ENCODE assay signal across 22 mouse cellular contexts in genomic region chr11:5215401-5216187, GRCm38 (mm10). TPM values are rescaled to one million over a fixed set of nuclear protein-coding genes. Genes with fewer than 3 reads are reported as not detected.
A peak's percentile ranks its signal among the peaks of the same experiment; 100 is the strongest.
DNase-seq lines count a peak whose midpoint lies in the region; ATAC-seq and TF ChIP-seq lines count a peak whose summit lies in the region.
"Had no signal": no experiment of that assay in that cellular context is flagged by ENCODE, and none has a peak within 500 bp of the region (broad histone marks: within the 10 kb centered on the region; RNA-seq: fewer than 3 reads in every experiment).

No protein-coding gene starts in this region.

- WGBS in liver, postnatal 0 days (ENCODE audit: insufficient replicate concordance) = 53% methylated on average over 14 of the region's 14 CpGs
- 69% methylated on average over 14 of the region's 14 CpGs for WGBS in liver, embryonic 12.5 days (ENCODE audit: insufficient replicate concordance)
- 83% methylated on average over 14 of the region's 14 CpGs for WGBS in intestine, embryonic 16.5 days

- no peak overlapping the region for H3K9ac ChIP-seq in liver, postnatal 0 days (replicated peaks)
- no peak overlapping the region for H3K9ac ChIP-seq in liver, embryonic 12.5 days
- no peak overlapping the region for H3K9ac ChIP-seq in intestine, embryonic 16.5 days (ENCODE audit: low read depth, low read length)
- H3K9ac ChIP-seq: hindbrain, embryonic 15.5 days; limb, embryonic 12.5 days; neural tube, embryonic 13.5 days had no signal

- no peak for TF ChIP-seq EP300 in liver, postnatal 0 days (IDR thresholded peaks at IDR 0.05; ENCODE audit: low read depth)

- H3K4me3 ChIP-seq in liver, postnatal 0 days (ENCODE audit: low read depth, low read length) = no peak overlapping the region
- no peak overlapping the region for H3K4me3 ChIP-seq in liver, embryonic 12.5 days
- no peak overlapping the region for H3K4me3 ChIP-seq in intestine, embryonic 16.5 days (ENCODE audit: low read length)
- H3K4me3 ChIP-seq: embryonic facial prominence, embryonic 10.5 days; heart, adult 2 months; hindbrain, embryonic 15.5 days; limb, embryonic 12.5 days; midbrain, embryonic 10.5 days; neural tube, embryonic 13.5 days had no signal

- H3K27me3 ChIP-seq in liver, postnatal 0 days (ENCODE audit: insufficient read depth, low read length) = no peaks in the 10 kb centered on the region
- H3K27me3 ChIP-seq in liver, embryonic 12.5 days (replicated peaks) = no peaks in the 10 kb centered on the region
- no peaks in the 10 kb centered on the region for H3K27me3 ChIP-seq in intestine, embryonic 16.5 days (replicated peaks; ENCODE audit: control insufficient read depth, insufficient read depth, low read length)
- H3K27me3 ChIP-seq: hindbrain, embryonic 15.5 days; limb, embryonic 12.5 days; neural tube, embryonic 13.5 days had no signal

- H3K27ac ChIP-seq in liver, postnatal 0 days (ENCODE audit: low read depth) = no peak overlapping the region
- no peak overlapping the region for H3K27ac ChIP-seq in liver, embryonic 12.5 days
- no peak overlapping the region for H3K27ac ChIP-seq in intestine, embryonic 16.5 days (ENCODE audit: low read length)
- H3K27ac ChIP-seq: embryonic facial prominence, embryonic 10.5 days; heart, adult 2 months; hindbrain, embryonic 15.5 days; limb, embryonic 12.5 days; midbrain, embryonic 10.5 days; neural tube, embryonic 13.5 days had no signal

- no peaks in the 10 kb centered on the region for H3K36me3 ChIP-seq in liver, postnatal 0 days (replicated peaks; ENCODE audit: insufficient read depth, low read length)
- H3K36me3 ChIP-seq in liver, embryonic 12.5 days = no peaks in the 10 kb centered on the region
- no peaks in the 10 kb centered on the region for H3K36me3 ChIP-seq in intestine, embryonic 16.5 days (ENCODE audit: control insufficient read depth, insufficient read depth, low read length)
- H3K36me3 ChIP-seq: hindbrain, embryonic 15.5 days had no signal

- no peak overlapping the region for H3K4me2 ChIP-seq in liver, postnatal 0 days (ENCODE audit: low read depth, low read length)
- H3K4me2 ChIP-seq in liver, embryonic 12.5 days = no peak overlapping the region
- no peak overlapping the region for H3K4me2 ChIP-seq in intestine, embryonic 16.5 days (ENCODE audit: low read depth, low read length)
- H3K4me2 ChIP-seq: hindbrain, embryonic 15.5 days; limb, embryonic 12.5 days; neural tube, embryonic 13.5 days had no signal

- peaks cover 7% of the 10 kb centered on the region for H3K4me1 ChIP-seq in liver, postnatal 0 days (ENCODE audit: insufficient read depth)
- no peaks in the 10 kb centered on the region for H3K4me1 ChIP-seq in liver, embryonic 12.5 days
- H3K4me1 ChIP-seq in intestine, embryonic 16.5 days (ENCODE audit: control insufficient read depth, insufficient read depth, low read length) = 0 out of 2 replicates have a peak, but pooled peaks cover 3% of the 10 kb centered on the region
- H3K4me1 ChIP-seq: hindbrain, embryonic 15.5 days; limb, embryonic 12.5 days had no signal

- peak; percentile 49; the same call in 1 of the 2 replicates for ATAC-seq in liver, postnatal 0 days
- no peak for ATAC-seq in liver, embryonic 12.5 days
- ATAC-seq in intestine, embryonic 16.5 days = no peak
- ATAC-seq: forebrain, embryonic 14.5 days had no signal

- H3K9me3 ChIP-seq in liver, postnatal 0 days (ENCODE audit: low read length) = no peaks in the 10 kb centered on the region
- no peaks in the 10 kb centered on the region for H3K9me3 ChIP-seq in liver, embryonic 12.5 days (replicated peaks)
- H3K9me3 ChIP-seq in intestine, embryonic 16.5 days (ENCODE audit: control insufficient read depth, low read length) = no peaks in the 10 kb centered on the region
- H3K9me3 ChIP-seq: embryonic facial prominence, embryonic 10.5 days; hindbrain, embryonic 15.5 days; limb, embryonic 12.5 days; midbrain, embryonic 10.5 days; neural tube, embryonic 13.5 days had no signal

- no peak for DNase-seq in liver, postnatal 0 days
- peak; percentile 28 for DNase-seq in NIH3T3 (ENCODE audit: low read depth)
- peak; percentile 58 for DNase-seq in induced T-regulatory cell, adult 2 months (ENCODE audit: low read depth)
- DNase-seq in thymus, postnatal 10 days (ENCODE audit: low spot score in 2 of 2) = peak; percentile 19 to 23
- no peak for DNase-seq in kidney, postnatal 10 days
- no peak for DNase-seq in frontal cortex, postnatal 14 days (ENCODE audit: low spot score in 2 of 2)
- DNase-seq: adrenal gland, adult 2 months; B cell, adult 2 months; cerebellum, adult 11 months; cerebellum, postnatal 36 days; heart, postnatal 10 days; kidney, adult 18-20 months; kidney, postnatal 25 days had no signal

- no peak for TF ChIP-seq CTCF in liver, postnatal 0 days (IDR thresholded peaks at IDR 0.05; ENCODE audit: low read depth)

RNA-seq across cellular contexts. Expression of gene Kremen1, which starts 45.8 kb away (rescaled TPM):
- polyA plus RNA-seq in liver, postnatal 0 days (2015; fragmentation: Nextera tagmentation; extraction: Ambion mirVana) = 1.8 and 2.2 TPM in 2 replicates
- 2.4 and 3.1 TPM in 2 replicates for polyA plus RNA-seq in liver, embryonic 12.5 days (2016; fragmentation: Nextera tagmentation; extraction: Ambion mirVana)
- polyA plus RNA-seq in intestine, embryonic 16.5 days (2015; fragmentation: Nextera tagmentation; extraction: Ambion mirVana) = 9.1 and 10.5 TPM in 2 replicates

Comparison
In these comparisons a context has a peak if more than half of its experiments do, and no peak if none do; other contexts are left out.
1. DNase-seq: peak in NIH3T3 (single experiment), induced T-regulatory cell, adult 2 months (single experiment) and thymus, postnatal 10 days (2 of 2); none in liver, postnatal 0 days (single experiment), kidney, postnatal 10 days (single experiment) and frontal cortex, postnatal 14 days (0 of 2).